15 mouse cellular contexts compared by ENCODE assay signal in genomic region chr12:44519440-44520141, GRCm38 (mm10).
DNase-seq lines count a peak whose midpoint lies in the region; ATAC-seq lines count a peak whose summit lies in the region.
"Had no signal": no experiment of that assay in that cellular context is flagged by ENCODE, and none has a peak within 500 bp of the region (broad histone marks: within the 10 kb centered on the region; RNA-seq: fewer than 3 reads in every experiment).

No protein-coding gene starts in this region.

- H3K4me2 ChIP-seq in hindbrain, embryonic 14.5 days (replicated peaks) = no peak overlapping the region
- H3K4me2 ChIP-seq in liver, embryonic 12.5 days = no peak overlapping the region
- H3K4me2 ChIP-seq: embryonic facial prominence, embryonic 12.5 days; limb, embryonic 15.5 days had no signal

- no peaks in the 10 kb centered on the region for H3K9me3 ChIP-seq in hindbrain, embryonic 14.5 days (ENCODE audit: control insufficient read depth, low read length)
- no peaks in the 10 kb centered on the region for H3K9me3 ChIP-seq in liver, embryonic 12.5 days (replicated peaks)
- H3K9me3 ChIP-seq: embryonic facial prominence, embryonic 12.5 days; limb, embryonic 15.5 days had no signal

- H3K4me3 ChIP-seq in hindbrain, embryonic 14.5 days (replicated peaks; ENCODE audit: low read length) = no peak overlapping the region
- H3K4me3 ChIP-seq in liver, embryonic 12.5 days = no peak overlapping the region
- H3K4me3 ChIP-seq: embryonic facial prominence, embryonic 12.5 days; left cerebral cortex, adult 2 months; limb, embryonic 15.5 days had no signal

- H3K27me3 ChIP-seq in hindbrain, embryonic 14.5 days (ENCODE audit: control insufficient read depth, insufficient read depth, low read length) = no peaks in the 10 kb centered on the region
- H3K27me3 ChIP-seq in liver, embryonic 12.5 days (replicated peaks) = no peaks in the 10 kb centered on the region
- H3K27me3 ChIP-seq: embryonic facial prominence, embryonic 12.5 days; limb, embryonic 15.5 days had no signal

- peak; percentile 26 for DNase-seq in left cerebral cortex, postnatal 4 days
- no peak for DNase-seq in left cerebral cortex, postnatal 14 days (ENCODE audit: low spot score in 2 of 2)
- DNase-seq in cerebellum, adult 9-11 months = peak; percentile 45
- DNase-seq in hindbrain, embryonic 14.5 days (ENCODE audit: low spot score) = no peak
- peak; percentile 75 for DNase-seq in retina, embryonic 14.5 days (ENCODE audit: low spot score)
- no peak for DNase-seq in gastrocnemius, postnatal 10 days
- no peak for DNase-seq in lung, postnatal 36 days
- DNase-seq: heart, adult 11 months; spleen, adult 18-20 months had no signal

- H3K36me3 ChIP-seq in hindbrain, embryonic 14.5 days (replicated peaks; ENCODE audit: control insufficient read depth, insufficient read depth) = no peaks in the 10 kb centered on the region
- no peaks in the 10 kb centered on the region for H3K36me3 ChIP-seq in liver, embryonic 12.5 days
- H3K36me3 ChIP-seq: embryonic facial prominence, embryonic 12.5 days; limb, embryonic 15.5 days had no signal

- peaks cover 6% of the 10 kb centered on the region; the same call in 1 of the 2 replicates for H3K4me1 ChIP-seq in hindbrain, embryonic 14.5 days (replicated peaks; ENCODE audit: control insufficient read depth, insufficient read depth, low read length)
- no peaks in the 10 kb centered on the region for H3K4me1 ChIP-seq in liver, embryonic 12.5 days
- H3K4me1 ChIP-seq: embryonic facial prominence, embryonic 12.5 days; limb, embryonic 15.5 days had no signal

- intact Hi-C loops in left cerebral cortex, postnatal 4 days (cut with DNase I) = no loop called here
- intact Hi-C loops in left cerebral cortex, postnatal 14 days (cut with DNase I) = no loop called here

- 16% methylated on average over 7 of the region's 7 CpGs for WGBS in hindbrain, embryonic 14.5 days
- 56% methylated on average over 7 of the region's 7 CpGs for WGBS in liver, embryonic 12.5 days (ENCODE audit: insufficient replicate concordance)

- H3K27ac ChIP-seq in hindbrain, embryonic 14.5 days = no peak overlapping the region
- H3K27ac ChIP-seq in liver, embryonic 12.5 days = no peak overlapping the region
- H3K27ac ChIP-seq: embryonic facial prominence, embryonic 12.5 days; left cerebral cortex, adult 2 months; limb, embryonic 15.5 days had no signal

- peak; percentile 46 for ATAC-seq in hindbrain, embryonic 14.5 days (ENCODE audit: low FRiP score)
- ATAC-seq in liver, embryonic 12.5 days = no peak
- ATAC-seq: activated CD4-positive, CD25-positive, alpha-beta regulatory T cell, adult 4 months; intestine, embryonic 16.5 days had no signal

- H3K9ac ChIP-seq in hindbrain, embryonic 14.5 days = no peak overlapping the region
- no peak overlapping the region for H3K9ac ChIP-seq in liver, embryonic 12.5 days
- H3K9ac ChIP-seq: embryonic facial prominence, embryonic 12.5 days; limb, embryonic 15.5 days had no signal

Comparison
In these comparisons a context has a peak if more than half of its experiments do, and no peak if none do; other contexts are left out.
1. DNase-seq: peak in left cerebral cortex, postnatal 4 days (single experiment), cerebellum, adult 9-11 months (single experiment) and retina, embryonic 14.5 days (single experiment); none in left cerebral cortex, postnatal 14 days (0 of 2), hindbrain, embryonic 14.5 days (single experiment), gastrocnemius, postnatal 10 days (single experiment) and lung, postnatal 36 days (single experiment).